Mouse (Mus musculus) granulocyte monocyte progenitor cell, adult 5-6 weeks (primary cell): Measurements from ENCODE around the gene P2rx2. TPM values are rescaled to one million over a fixed set of nuclear protein-coding genes. Genes with fewer than 3 reads are reported as not detected.
A peak's percentile ranks its signal among the peaks of the same experiment; 100 is the strongest.

Experiments used
- ATAC-seq: replicated peaks from 2 replicates; pipeline ENCODE4 v1.8.0; 2016; ENCODE audit warnings: mild to moderate bottlenecking, moderate TSS enrichment, inconsistent platforms; ENCODE audit not compliant: poor library complexity, severe bottlenecking
- total RNA-seq, 2 experiments: library from RNA; stranded (forward) in 1 of 2; stranded (reverse) in 1 of 2; fragments of 200-712, 200-1000 nt in 1 of 2; fragments of >200 nt in 1 of 2; fragmentation: Nextera tagmentation in 1 of 2; gene quantifications; 2 replicates each; pipeline ENCODE4 v1.2.3; 2014 to 2017

P2rx2 gene
- total RNA-seq (2014; fragmentation: Nextera tagmentation) (not detected in 2 replicates), total RNA-seq (2017) (not detected in 2 replicates)

GRCm38 (mm10) chr5:110342648-110343284, at the start of gene P2rx2:
Gene P2rx2 (minus strand): TSS chr5:110343212.
- ATAC-seq = peak; percentile 66

GRCm38 (mm10) chr5:110392727-110393126, 49.7 kb upstream of the P2rx2 start:
- ATAC-seq = no peak

- no peak for ATAC-seq
These were observed 47.6 kb upstream of the P2rx2 start for GRCm38 (mm10) chr5:110390631-110391030.

- no peak for ATAC-seq
These were observed 44.3 kb upstream of the P2rx2 start for GRCm38 (mm10) chr5:110387332-110387731.

GRCm38 (mm10) chr5:110386371-110387330, 43.6 kb upstream of the P2rx2 start:
- ATAC-seq = peak; percentile 59

- peak; percentile 74 for ATAC-seq
These were observed 42.3 kb upstream of the P2rx2 start for GRCm38 (mm10) chr5:110385263-110385662.

- no peak for ATAC-seq
These were observed 41.5 kb upstream of the P2rx2 start for GRCm38 (mm10) chr5:110384491-110384890.

GRCm38 (mm10) chr5:110379823-110380222, 36.8 kb upstream of the P2rx2 start:
- no peak for ATAC-seq

GRCm38 (mm10) chr5:110379086-110379485, 36.1 kb upstream of the P2rx2 start:
- no peak for ATAC-seq

- ATAC-seq = no peak
These were observed 35.2 kb upstream of the P2rx2 start for GRCm38 (mm10) chr5:110378181-110378583.

- ATAC-seq = peak; percentile 76
These were observed 33.9 kb upstream of the P2rx2 start for GRCm38 (mm10) chr5:110376802-110377433.

GRCm38 (mm10) chr5:110363822-110364545, 21.0 kb upstream of the P2rx2 start:
- no peak for ATAC-seq

GRCm38 (mm10) chr5:110363179-110363821, 20.3 kb upstream of the P2rx2 start:
- peak; percentile 94 for ATAC-seq

- no peak for ATAC-seq
These were observed 19.8 kb upstream of the P2rx2 start for GRCm38 (mm10) chr5:110362813-110363178.

GRCm38 (mm10) chr5:110361465-110361864, 18.5 kb upstream of the P2rx2 start:
- ATAC-seq = no peak

- ATAC-seq = peak; percentile 79
These were observed 14.6 kb upstream of the P2rx2 start for GRCm38 (mm10) chr5:110357531-110358179.

- ATAC-seq = peak; percentile 86
These were observed 11.7 kb upstream of the P2rx2 start for GRCm38 (mm10) chr5:110354716-110355115.

- ATAC-seq = no peak
These were observed 4.0 kb upstream of the P2rx2 start for GRCm38 (mm10) chr5:110347006-110347405.

GRCm38 (mm10) chr5:110345553-110345952, 2.5 kb upstream of the P2rx2 start:
- peak; percentile 58 for ATAC-seq
